Mouse (Mus musculus) hindbrain, embryonic 14.5 days (tissue): ENCODE measurements at regions not wholly inside any gene's neighbourhood (a gene's known extent, or its start where the extent isn't known, plus 50 kb on each side); places are given as distances from the start of the nearest gene placed in this dataset.
A peak's percentile ranks its signal among the peaks of the same experiment; 100 is the strongest.

Source experiments
- ATAC-seq: fragments of 200-750 bp; cut with Nextera tagmentation; 2 replicates; pipeline ENCODE4 v1.8.0; 2017; ENCODE audit warnings: moderate number of reproducible peaks, mild to moderate bottlenecking, moderate TSS enrichment, moderate library complexity; ENCODE audit not compliant: low FRiP score
- DNase-seq: peaks from one replicate; pipeline ENCODE4 v3.0.0-alpha.2; 2015; ENCODE audit warnings: low spot score
- H3K27ac ChIP-seq: fragments of 300-500 bp; sonication (generic); 2 replicates; pipeline ENCODE4 v1.5.1; 2014; ENCODE audit warnings: mild to moderate bottlenecking, moderate library complexity
- H3K27me3 ChIP-seq: fragments of 300-500 bp; sonication (generic); 2 replicates; pipeline ENCODE4 v1.6.1; 2014; ENCODE audit warnings: mild to moderate bottlenecking, low read length, mixed read lengths; ENCODE audit not compliant: control insufficient read depth, insufficient read depth
- H3K36me3 ChIP-seq: fragments of 300-500 bp; sonication (generic); replicated peaks from 2 replicates; pipeline ENCODE4 v1.6.1; 2014; ENCODE audit not compliant: control insufficient read depth, insufficient read depth
- H3K4me1 ChIP-seq: fragments of 300-500 bp; sonication (generic); replicated peaks from 2 replicates; pipeline ENCODE4 v1.6.1; 2014; ENCODE audit warnings: antibody characterized with exemption, low read length, mixed read lengths; ENCODE audit not compliant: control insufficient read depth, insufficient read depth
- H3K4me2 ChIP-seq: fragments of 300-500 bp; sonication (generic); replicated peaks from 2 replicates; pipeline ENCODE4 v1.6.1; 2014; ENCODE audit warnings: mild to moderate bottlenecking, moderate library complexity
- H3K4me3 ChIP-seq: fragments of 300-500 bp; sonication (generic); replicated peaks from 2 replicates; pipeline ENCODE4 v1.5.1; 2014; ENCODE audit warnings: mild to moderate bottlenecking, low read length
- H3K9ac ChIP-seq: fragments of 300-500 bp; sonication (generic); 2 replicates; pipeline ENCODE4 v1.6.1; 2014
- H3K9me3 ChIP-seq: fragments of 300-500 bp; sonication (generic); 2 replicates; pipeline ENCODE4 v1.6.1; 2016; ENCODE audit warnings: low read length; ENCODE audit not compliant: control insufficient read depth
- WGBS: fragments of 180-500 bp; shearing (Covaris S2); extraction: QIAGEN DNeasy Blood & Tissue Kit; methylation state at CpG from one replicate; pipeline ENCODE4 v1.1.7; 2014; 5-methylcytosine and 5-hydroxymethylcytosine counted together

GRCm38 (mm10) chr3:7973287-7973686, 1353.0 kb upstream of the 1700008P02Rik start:
- no peaks in the 10 kb centered on the region for H3K27me3 ChIP-seq
- no peaks in the 10 kb centered on the region for H3K36me3 ChIP-seq
- H3K9ac ChIP-seq = no peak overlapping the region
- no peak overlapping the region for H3K4me2 ChIP-seq
- no peaks in the 10 kb centered on the region for H3K4me1 ChIP-seq
- no peak overlapping the region for H3K4me3 ChIP-seq
- no peak overlapping the region for H3K27ac ChIP-seq
- WGBS = 51% methylated on average over 3 of the region's 3 CpGs
- DNase-seq = no peak
- ATAC-seq = no peak; the same call in 1 of the 2 replicates
- no peaks in the 10 kb centered on the region for H3K9me3 ChIP-seq

GRCm38 (mm10) chr3:7953911-7954310, 1333.7 kb upstream of the 1700008P02Rik start:
- Histone ChIP-seq H3K36me3 (no peaks in the 10 kb centered on the region), H3K4me3 (no peak overlapping the region), H3K27ac (no peak overlapping the region), H3K27me3 (no peaks in the 10 kb centered on the region), H3K9ac (no peak overlapping the region), H3K4me1 (no peaks in the 10 kb centered on the region), H3K4me2 (no peak overlapping the region), H3K9me3 (peaks cover 5% of the 10 kb centered on the region; the same call in 1 of the 2 replicates)
- WGBS = 92% methylated on average over 1 of the region's 1 CpGs
- ATAC-seq = no peak
- DNase-seq = no peak

- ATAC-seq (peak; percentile 53; the same call in 1 of the 2 replicates), DNase-seq (no peak)
- 62% methylated on average over 8 of the region's 8 CpGs for WGBS
- Histone ChIP-seq H3K4me1 (no peaks in the 10 kb centered on the region), H3K4me3 (no peak overlapping the region), H3K9me3 (no peaks in the 10 kb centered on the region), H3K36me3 (no peaks in the 10 kb centered on the region), H3K9ac (no peak overlapping the region), H3K27ac (no peak overlapping the region), H3K4me2 (no peak overlapping the region), H3K27me3 (no peaks in the 10 kb centered on the region)
Measured at GRCm38 (mm10) chr3:7943646-7944381, 1323.6 kb upstream of the 1700008P02Rik start.
